Mouse (Mus musculus) inflammation-experienced regulatory T-cells, adult 6 months (primary cell): Measurements from ENCODE around the gene D630023F18Rik. TPM values are rescaled to one million over a fixed set of nuclear protein-coding genes. Genes with fewer than 3 reads are reported as not detected.

Experiments used
- ATAC-seq: one replicate; pipeline ENCODE4 v1.8.0; 2017
- polyA plus RNA-seq, 3 experiments: library from polyadenylated mRNA; unstranded; fragments of 100-300 nt; shearing (Covaris generic); gene quantifications; one replicate each; pipeline ENCODE4 v1.2.1; 2017

Gene D630023F18Rik
- polyA plus RNA-seq = not detected

GRCm38 (mm10) chr1:65122574-65123372 lies at the start of gene D630023F18Rik:
D630023F18Rik (minus strand) TSS chr1:65123214.
- no peak for ATAC-seq

- ATAC-seq = no peak
Observed at GRCm38 (mm10) chr1:65171579-65171978, 48.6 kb upstream of the D630023F18Rik start.

GRCm38 (mm10) chr1:65169947-65170346 lies 46.9 kb upstream of the D630023F18Rik start:
- ATAC-seq = no peak

GRCm38 (mm10) chr1:65169536-65169935 lies 46.5 kb upstream of the D630023F18Rik start:
- no peak for ATAC-seq

- no peak for ATAC-seq
Observed at GRCm38 (mm10) chr1:65167496-65167895, 44.5 kb upstream of the D630023F18Rik start.

GRCm38 (mm10) chr1:65162210-65162609 lies 39.2 kb upstream of the D630023F18Rik start:
- ATAC-seq = no peak

GRCm38 (mm10) chr1:65156111-65156510 lies 33.1 kb upstream of the D630023F18Rik start:
- ATAC-seq = no peak

- ATAC-seq = no peak
Observed at GRCm38 (mm10) chr1:65154814-65155213, 31.8 kb upstream of the D630023F18Rik start.

- no peak for ATAC-seq
Observed at GRCm38 (mm10) chr1:65147971-65148370, 25.0 kb upstream of the D630023F18Rik start.

- ATAC-seq = no peak
Observed at GRCm38 (mm10) chr1:65147326-65147725, 24.3 kb upstream of the D630023F18Rik start.

GRCm38 (mm10) chr1:65146601-65147000 lies 23.6 kb upstream of the D630023F18Rik start:
- no peak for ATAC-seq

GRCm38 (mm10) chr1:65144783-65145182 lies 21.8 kb upstream of the D630023F18Rik start:
- no peak for ATAC-seq

- no peak for ATAC-seq
Observed at GRCm38 (mm10) chr1:65137560-65137959, 14.5 kb upstream of the D630023F18Rik start.

GRCm38 (mm10) chr1:65132833-65133232 lies 9.8 kb upstream of the D630023F18Rik start:
- ATAC-seq = no peak

GRCm38 (mm10) chr1:65131671-65132070 lies 8.7 kb upstream of the D630023F18Rik start:
- no peak for ATAC-seq

GRCm38 (mm10) chr1:65130226-65130625 lies 7.2 kb upstream of the D630023F18Rik start:
- no peak for ATAC-seq

- ATAC-seq = no peak
Observed at GRCm38 (mm10) chr1:65129634-65130180, 6.7 kb upstream of the D630023F18Rik start.

- no peak for ATAC-seq
Observed at GRCm38 (mm10) chr1:65119438-65119837, 3.6 kb downstream of the D630023F18Rik start, which contains the start of gene Gm28845. Gm28845 (minus strand) TSS chr1:65119558.

- no peak for ATAC-seq
Observed at GRCm38 (mm10) chr1:65118150-65118913, 4.7 kb downstream of the D630023F18Rik start.

- ATAC-seq = no peak
Observed at GRCm38 (mm10) chr1:65113536-65114172, 9.4 kb downstream of the D630023F18Rik start.

GRCm38 (mm10) chr1:65112807-65113196 lies 10.2 kb downstream of the D630023F18Rik start:
- ATAC-seq = no peak

GRCm38 (mm10) chr1:65112031-65112806 lies 10.8 kb downstream of the D630023F18Rik start:
- no peak for ATAC-seq
